Mouse (Mus musculus) liver, embryonic 11.5 days (tissue): ENCODE measurements around the gene Adk. TPM values are rescaled to one million over a fixed set of nuclear protein-coding genes. Genes with fewer than 3 reads are reported as not detected.
A peak's percentile ranks its signal among the peaks of the same experiment; 100 is the strongest.

Experiments
- ATAC-seq: fragments of 200-750 bp; cut with Nextera tagmentation; replicated peaks from 2 replicates; pipeline ENCODE4 v1.8.0; 2017; ENCODE audit warnings: moderate number of reproducible peaks, mild to moderate bottlenecking, moderate TSS enrichment, moderate library complexity; ENCODE audit not compliant: low FRiP score
- DNase-seq: peaks from one replicate; pipeline ENCODE4 v3.0.0-alpha.2; 2017; ENCODE audit warnings: low spot score
- H3K27ac ChIP-seq: fragments of 300-500 bp; sonication (generic); 2 replicates; pipeline ENCODE4 v1.5.1; 2014; ENCODE audit warnings: mild to moderate bottlenecking, low read depth, low read length, control low read depth
- H3K27me3 ChIP-seq: fragments of 300-500 bp; sonication (generic); replicated peaks from 2 replicates; pipeline ENCODE4 v1.6.1; 2014; ENCODE audit warnings: low read length, mixed read lengths; ENCODE audit not compliant: control insufficient read depth, insufficient read depth
- H3K36me3 ChIP-seq: fragments of 300-500 bp; sonication (generic); 2 replicates; pipeline ENCODE4 v1.6.1; 2014; ENCODE audit warnings: mild to moderate bottlenecking, low read length, moderate library complexity, mixed read lengths; ENCODE audit not compliant: control insufficient read depth, insufficient read depth
- H3K4me1 ChIP-seq: fragments of 300-500 bp; sonication (generic); replicated peaks from 2 replicates; pipeline ENCODE4 v1.6.1; 2014; ENCODE audit warnings: low read length, mixed read lengths; ENCODE audit not compliant: control insufficient read depth, insufficient read depth
- H3K4me2 ChIP-seq: fragments of 300-500 bp; sonication (generic); 2 replicates; pipeline ENCODE4 v1.6.1; 2014; ENCODE audit warnings: mild to moderate bottlenecking, control low read depth, moderate library complexity
- H3K4me3 ChIP-seq: fragments of 300-500 bp; sonication (generic); 2 replicates; pipeline ENCODE4 v1.5.1; 2014; ENCODE audit warnings: low read depth, low read length, control low read depth
- H3K9ac ChIP-seq: fragments of 300-500 bp; sonication (generic); 2 replicates; pipeline ENCODE4 v1.6.1; 2014; ENCODE audit warnings: low read depth, low read length, control low read depth
- H3K9me3 ChIP-seq: fragments of 300-500 bp; sonication (generic); 2 replicates; pipeline ENCODE4 v1.6.1; 2016; ENCODE audit warnings: low read length, inconsistent platforms, mixed read lengths; ENCODE audit not compliant: control insufficient read depth
- WGBS: fragments of 180-500 bp; shearing (Covaris S2); extraction: QIAGEN DNeasy Blood & Tissue Kit; methylation state at CpG from one replicate; pipeline ENCODE4 v1.1.7; 2014; 5-methylcytosine and 5-hydroxymethylcytosine counted together
- polyA plus RNA-seq: library from polyadenylated mRNA; unstranded; fragments of >200 nt; fragmentation: Nextera tagmentation; extraction: Ambion mirVana; gene quantifications from 2 replicates; pipeline ENCODE4 v1.2.1, GENCODE M21; 2014

Gene Adk
- polyA plus RNA-seq, 1 experiment from 2014 or later = 253 TPM

GRCm38 (mm10) chr14:21099371-21099770 is 47.0 kb downstream of the Adk start:
- peaks cover 17% of the 10 kb centered on the region for H3K4me1 ChIP-seq
- WGBS = 70% methylated on average over 7 of the region's 7 CpGs
- H3K27ac ChIP-seq = no peak overlapping the region
- H3K9ac ChIP-seq = no peak overlapping the region
- ATAC-seq (no peak), DNase-seq (no peak)
- no peaks in the 10 kb centered on the region for H3K27me3 ChIP-seq
- H3K9me3 ChIP-seq = no peaks in the 10 kb centered on the region
- H3K36me3 ChIP-seq = no peaks in the 10 kb centered on the region; the same call in 1 of the 2 replicates
- no peak overlapping the region for H3K4me2 ChIP-seq
- H3K4me3 ChIP-seq = no peak overlapping the region

GRCm38 (mm10) chr14:21100876-21101275 is 48.5 kb downstream of the Adk start:
- Histone ChIP-seq H3K27me3 (no peaks in the 10 kb centered on the region), H3K27ac (no peak overlapping the region), H3K4me1 (peaks cover 17% of the 10 kb centered on the region), H3K9me3 (no peaks in the 10 kb centered on the region), H3K36me3 (no peaks in the 10 kb centered on the region; the same call in 1 of the 2 replicates), H3K4me2 (no peak overlapping the region), H3K9ac (no peak overlapping the region), H3K4me3 (no peak overlapping the region)
- DNase-seq (no peak), ATAC-seq (no peak)
- 79% methylated on average over 2 of the region's 2 CpGs for WGBS

GRCm38 (mm10) chr14:21101562-21101961 is 49.2 kb downstream of the Adk start:
- Histone ChIP-seq H3K9ac (0 out of 2 replicates have a peak overlapping the region, but pooled peaks have one; percentile 14), H3K4me2 (no peak overlapping the region), H3K4me3 (no peak overlapping the region), H3K36me3 (no peaks in the 10 kb centered on the region; the same call in 1 of the 2 replicates), H3K4me1 (peaks cover 17% of the 10 kb centered on the region), H3K9me3 (no peaks in the 10 kb centered on the region), H3K27ac (peak overlapping the region; percentile 19; the same call in 1 of the 2 replicates), H3K27me3 (no peaks in the 10 kb centered on the region)
- no peak for DNase-seq
- ATAC-seq = no peak
- 30% methylated on average over 7 of the region's 7 CpGs for WGBS

- Histone ChIP-seq H3K4me2 (no peak overlapping the region), H3K4me3 (no peak overlapping the region), H3K4me1 (peaks cover 17% of the 10 kb centered on the region), H3K9ac (no peak overlapping the region), H3K36me3 (no peaks in the 10 kb centered on the region; the same call in 1 of the 2 replicates), H3K27me3 (no peaks in the 10 kb centered on the region), H3K9me3 (no peaks in the 10 kb centered on the region), H3K27ac (no peak overlapping the region)
- DNase-seq (no peak), ATAC-seq (no peak)
- WGBS = 68% methylated on average over 4 of the region's 4 CpGs
Measured at GRCm38 (mm10) chr14:21102666-21103203, 50.4 kb downstream of the Adk start.

- peaks cover 11% of the 10 kb centered on the region for H3K4me1 ChIP-seq
- H3K4me3 ChIP-seq = no peak overlapping the region
- DNase-seq (no peak), ATAC-seq (no peak)
- H3K9me3 ChIP-seq = no peaks in the 10 kb centered on the region
- H3K27ac ChIP-seq = no peak overlapping the region
- H3K9ac ChIP-seq = no peak overlapping the region
- H3K27me3 ChIP-seq = no peaks in the 10 kb centered on the region
- no peak overlapping the region for H3K4me2 ChIP-seq
- no peaks in the 10 kb centered on the region; the same call in 1 of the 2 replicates for H3K36me3 ChIP-seq
Measured at GRCm38 (mm10) chr14:21105049-21105448, 52.7 kb downstream of the Adk start.

GRCm38 (mm10) chr14:21106582-21106981 is 54.2 kb downstream of the Adk start:
- Histone ChIP-seq H3K4me1 (peaks cover 4% of the 10 kb centered on the region), H3K9me3 (no peaks in the 10 kb centered on the region), H3K4me2 (no peak overlapping the region), H3K4me3 (no peak overlapping the region), H3K27me3 (no peaks in the 10 kb centered on the region), H3K36me3 (no peaks in the 10 kb centered on the region; the same call in 1 of the 2 replicates), H3K9ac (no peak overlapping the region), H3K27ac (no peak overlapping the region)
- ATAC-seq (no peak), DNase-seq (no peak)
- 70% methylated on average over 8 of the region's 8 CpGs for WGBS

- H3K9ac ChIP-seq = no peak overlapping the region
- 86% methylated on average over 3 of the region's 3 CpGs for WGBS
- ATAC-seq (no peak), DNase-seq (no peak)
- peaks cover 3% of the 10 kb centered on the region; the same call in 1 of the 2 replicates for H3K4me1 ChIP-seq
- no peak overlapping the region for H3K4me3 ChIP-seq
- H3K36me3 ChIP-seq = no peaks in the 10 kb centered on the region; the same call in 1 of the 2 replicates
- no peaks in the 10 kb centered on the region for H3K27me3 ChIP-seq
- H3K4me2 ChIP-seq = no peak overlapping the region
- H3K9me3 ChIP-seq = no peaks in the 10 kb centered on the region
- H3K27ac ChIP-seq = no peak overlapping the region
Measured at GRCm38 (mm10) chr14:21107551-21107950, 55.2 kb downstream of the Adk start.

GRCm38 (mm10) chr14:21110492-21110891 is 58.1 kb downstream of the Adk start:
- 77% methylated on average over 4 of the region's 4 CpGs for WGBS
- no peak overlapping the region for H3K27ac ChIP-seq
- no peak for ATAC-seq
- DNase-seq = no peak
- no peaks in the 10 kb centered on the region for H3K9me3 ChIP-seq
- 0 out of 2 replicates have a peak, but pooled peaks cover 3% of the 10 kb centered on the region for H3K4me1 ChIP-seq
- H3K36me3 ChIP-seq = no peaks in the 10 kb centered on the region
- H3K4me2 ChIP-seq = no peak overlapping the region
- no peak overlapping the region for H3K4me3 ChIP-seq
- no peak overlapping the region for H3K9ac ChIP-seq
- H3K27me3 ChIP-seq = no peaks in the 10 kb centered on the region

GRCm38 (mm10) chr14:21111500-21111899 is 59.1 kb downstream of the Adk start:
- no peak for DNase-seq
- no peaks in the 10 kb centered on the region for H3K9me3 ChIP-seq
- H3K4me2 ChIP-seq = no peak overlapping the region
- H3K4me1 ChIP-seq = 0 out of 2 replicates have a peak, but pooled peaks cover 3% of the 10 kb centered on the region
- H3K27me3 ChIP-seq = no peaks in the 10 kb centered on the region
- H3K27ac ChIP-seq = 0 out of 2 replicates have a peak overlapping the region, but pooled peaks have one; percentile 6
- H3K36me3 ChIP-seq = no peaks in the 10 kb centered on the region
- no peak overlapping the region for H3K9ac ChIP-seq
- 96% methylated on average over 1 of the region's 1 CpGs for WGBS
- no peak overlapping the region for H3K4me3 ChIP-seq
- 0 out of 2 replicates have a peak, but pooled peaks have one; percentile 51 for ATAC-seq
